Mouse (Mus musculus): ENCODE data around the gene Icam2.
"Not testable (repeated sequence)": the region's sequence is repeated elsewhere in the genome, so short reads cannot be mapped to it uniquely, and the experiment has no call there.

The Icam2 gene

GRCm38 (mm10) chr11:106387791-106388216, at the start of gene Icam2:
Gene Icam2 (minus strand): TSS chr11:106388075.
- CTCF ChIA-PET: interaction anchor here (0.6 kb wide), 1 partner anchor 81 kb away, joined by 3 read pairs; no protein-coding TSS in a partner anchor

- CTCF ChIA-PET: no interaction called here
Observed at GRCm38 (mm10) chr11:106437543-106437942, 49.7 kb upstream of the Icam2 start.

- CTCF ChIA-PET: no interaction called here
Observed at GRCm38 (mm10) chr11:106437039-106437438, 49.2 kb upstream of the Icam2 start.

- CTCF ChIA-PET: no interaction called here
Observed at GRCm38 (mm10) chr11:106430392-106430791, 42.5 kb upstream of the Icam2 start.

GRCm38 (mm10) chr11:106429689-106430088, 41.8 kb upstream of the Icam2 start:
- CTCF ChIA-PET: no interaction called here

GRCm38 (mm10) chr11:106428556-106428955, 40.7 kb upstream of the Icam2 start:
- CTCF ChIA-PET: no interaction called here

- CTCF ChIA-PET: no interaction called here
Observed at GRCm38 (mm10) chr11:106428106-106428505, 40.2 kb upstream of the Icam2 start.

GRCm38 (mm10) chr11:106426447-106426846, 38.6 kb upstream of the Icam2 start:
- CTCF ChIA-PET: no interaction called here

GRCm38 (mm10) chr11:106425201-106425600, 37.3 kb upstream of the Icam2 start:
- CTCF ChIA-PET: no interaction called here

GRCm38 (mm10) chr11:106419262-106420102, 31.6 kb upstream of the Icam2 start:
- CTCF ChIA-PET: interaction anchor here (0.9 to 2.0 kb wide), 3 partner anchors 62 to 72 kb away, joined by 5 to 15 read pairs (median 5); partner anchors contain the start of gene Ern1

- CTCF ChIA-PET: interaction anchor here (0.9 to 2.0 kb wide), 3 partner anchors 63 to 73 kb away, joined by 5 to 15 read pairs (median 5); partner anchors contain the start of gene Ern1
Observed at GRCm38 (mm10) chr11:106418622-106419196, 30.8 kb upstream of the Icam2 start.

GRCm38 (mm10) chr11:106417860-106418259, 30.0 kb upstream of the Icam2 start:
- CTCF ChIA-PET: no interaction called here

- CTCF ChIA-PET: interaction anchor here (1.4 kb wide), 1 partner anchor 75 kb away, joined by 16 read pairs; no protein-coding TSS in a partner anchor
Observed at GRCm38 (mm10) chr11:106416331-106416730, 28.5 kb upstream of the Icam2 start.

- CTCF ChIA-PET: no interaction called here
Observed at GRCm38 (mm10) chr11:106412641-106413360, 24.9 kb upstream of the Icam2 start.

GRCm38 (mm10) chr11:106411157-106411556, 23.3 kb upstream of the Icam2 start:
- CTCF ChIA-PET: no interaction called here

GRCm38 (mm10) chr11:106410507-106410906, 22.6 kb upstream of the Icam2 start:
- CTCF ChIA-PET: no interaction called here

GRCm38 (mm10) chr11:106410011-106410410, 22.1 kb upstream of the Icam2 start:
- CTCF ChIA-PET: no interaction called here

- CTCF ChIA-PET: interaction anchor here (1.0 kb wide), 1 partner anchor 32 kb away, joined by 3 read pairs; no protein-coding TSS in a partner anchor
Observed at GRCm38 (mm10) chr11:106398481-106398880, 10.6 kb upstream of the Icam2 start.

GRCm38 (mm10) chr11:106397656-106398055, 9.8 kb upstream of the Icam2 start:
- CTCF ChIA-PET: interaction anchor here (1.0 kb wide), 1 partner anchor 31 kb away, joined by 3 read pairs; no protein-coding TSS in a partner anchor

- CTCF ChIA-PET: not testable (repeated sequence)
Observed at GRCm38 (mm10) chr11:106394055-106394454, 6.2 kb upstream of the Icam2 start.

- CTCF ChIA-PET: interaction anchor here (0.7 kb wide), 1 partner anchor 729 kb away, joined by 3 read pairs; no protein-coding TSS in a partner anchor
Observed at GRCm38 (mm10) chr11:106393331-106393616, 5.4 kb upstream of the Icam2 start.
